Mouse (Mus musculus) T-helper 17 cell (primary cell): ENCODE results near the gene Fnd3c2.

Experiments used
- in situ Hi-C, 2 experiments: fragments of 300-600 bp; cut with MboI, MseI; formaldehyde crosslinking; loops; 1 replicate in 1 of 2; 2 replicates in 1 of 2; pipeline ENCODE4 v1.15.1; 2025; ENCODE audit warnings: high pct_unique_total_duplicates in 2 of 2

Fnd3c2 gene

DNA sequence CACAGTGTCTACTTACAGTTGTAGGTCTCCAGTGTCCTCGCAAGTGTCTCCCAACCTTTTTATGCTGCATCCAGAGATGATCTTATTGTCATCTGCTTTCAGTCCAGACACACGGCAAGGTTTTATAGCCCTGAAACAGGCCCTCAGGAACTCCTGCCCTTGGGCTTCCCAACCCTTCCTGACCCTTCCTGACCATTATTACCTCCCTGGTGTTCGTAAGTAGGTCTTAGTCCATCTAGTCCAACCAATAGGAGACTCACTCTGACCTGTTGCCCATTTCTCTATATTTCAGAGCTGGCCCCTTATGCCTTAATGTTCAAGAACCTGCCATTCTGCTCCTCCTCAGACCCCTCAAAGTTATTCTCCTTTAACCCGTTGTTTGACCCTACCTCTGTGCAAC lies at the start of gene Fnd3c2:
Fnd3c2 (minus strand) TSS at position 101 of the 400 bp plus-strand sequence.
- in situ Hi-C loops = no loop called here

DNA sequence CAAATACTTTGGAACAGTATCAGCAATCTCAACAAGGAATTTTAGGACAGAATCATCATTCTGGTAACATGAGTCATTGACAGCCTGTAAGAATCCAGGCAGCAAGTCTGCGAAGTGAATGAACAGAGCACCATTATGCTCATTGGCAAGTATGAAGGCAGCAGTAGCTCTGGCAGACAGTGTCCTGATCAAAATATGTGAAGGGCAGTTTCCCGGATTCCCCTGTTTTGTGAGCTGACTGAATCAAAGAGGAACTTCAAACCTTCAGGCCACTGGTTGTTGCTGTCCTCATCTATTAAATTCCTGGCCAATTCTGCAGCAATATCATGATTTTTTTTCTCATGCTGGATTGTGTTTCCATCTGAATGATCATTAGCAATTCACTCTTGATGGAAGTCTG lies 29.3 kb upstream of the Fnd3c2 start:
- in situ Hi-C loops = no loop called here

- in situ Hi-C loops = loop anchor here in 1 of 2 experiments (25.0 kb wide), 1 partner anchor 541 kb away; no protein-coding TSS in a partner anchor
These were observed 34.1 kb downstream of the Fnd3c2 start, which contains the start of gene Taf9b for GRCm38 (mm10) chrX:106221058-106221457. TSS of gene Taf9b (minus strand) at chrX:106221158.

DNA sequence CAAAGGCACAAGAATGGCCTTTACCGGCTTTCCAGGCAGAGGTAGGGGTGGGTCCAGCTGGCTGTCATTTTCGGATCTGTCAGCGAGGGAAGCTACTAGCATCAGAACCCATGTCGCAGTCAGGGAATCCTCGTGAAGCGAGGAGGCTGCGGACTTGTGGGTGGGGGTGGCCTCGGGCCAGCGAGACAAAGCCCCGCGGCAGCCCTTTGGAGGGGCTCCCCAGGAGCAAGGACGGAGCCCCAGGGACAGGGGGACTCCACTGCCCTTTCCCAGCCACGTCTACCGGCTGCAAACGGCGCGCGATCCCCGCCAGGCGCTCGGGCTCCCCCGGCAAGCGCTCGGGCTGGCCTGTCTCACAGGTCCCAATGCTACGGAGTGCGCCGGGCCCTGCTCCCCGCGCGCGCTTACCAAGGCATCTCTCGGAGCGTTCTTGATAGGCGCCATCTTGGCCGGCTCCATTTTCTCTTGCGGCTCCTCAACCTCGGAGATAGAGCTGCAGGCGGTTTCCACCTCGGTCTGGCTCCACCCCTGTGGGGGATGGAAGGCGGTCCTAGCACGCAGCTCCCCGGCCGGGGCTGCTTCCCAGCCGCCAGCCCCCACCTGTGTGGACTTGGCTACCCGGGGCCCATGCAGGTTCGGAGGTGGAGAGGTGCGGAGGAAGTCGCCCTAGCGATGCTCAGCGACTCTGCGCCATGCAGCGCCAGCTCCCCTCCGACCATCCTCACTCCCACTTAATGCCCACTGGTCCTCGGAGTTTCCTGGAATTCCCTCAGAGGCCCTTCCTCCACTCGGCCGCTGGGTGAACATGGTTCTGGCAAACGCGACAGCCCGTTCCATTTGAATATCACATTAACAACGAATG lies 35.8 kb downstream of the Fnd3c2 start:
- in situ Hi-C loops = loop anchor here in 1 of 2 experiments (25.0 kb wide), 1 partner anchor 543 kb away; no protein-coding TSS in a partner anchor

DNA sequence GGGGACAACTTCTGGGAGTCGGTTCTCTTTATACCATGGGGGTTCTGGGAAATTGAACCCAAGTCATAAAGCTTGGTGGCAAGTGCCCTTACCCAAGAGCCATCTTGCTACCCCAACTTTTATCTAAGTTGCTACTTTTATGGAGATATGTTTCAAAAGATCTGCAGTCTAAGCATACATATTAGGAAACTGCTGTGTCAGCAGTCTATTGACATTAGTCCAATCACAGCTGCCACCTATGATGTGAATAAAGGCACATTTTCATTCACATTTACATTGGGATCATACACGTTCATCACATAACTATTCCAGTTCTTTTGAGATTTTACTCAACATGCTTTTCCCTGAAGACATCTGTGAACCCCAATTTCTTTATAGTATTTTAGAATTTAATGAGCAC lies 46.1 kb downstream of the Fnd3c2 start:
- in situ Hi-C loops = loop anchor here in 1 of 2 experiments (25.0 kb wide), 1 partner anchor 553 kb away; no protein-coding TSS in a partner anchor

DNA sequence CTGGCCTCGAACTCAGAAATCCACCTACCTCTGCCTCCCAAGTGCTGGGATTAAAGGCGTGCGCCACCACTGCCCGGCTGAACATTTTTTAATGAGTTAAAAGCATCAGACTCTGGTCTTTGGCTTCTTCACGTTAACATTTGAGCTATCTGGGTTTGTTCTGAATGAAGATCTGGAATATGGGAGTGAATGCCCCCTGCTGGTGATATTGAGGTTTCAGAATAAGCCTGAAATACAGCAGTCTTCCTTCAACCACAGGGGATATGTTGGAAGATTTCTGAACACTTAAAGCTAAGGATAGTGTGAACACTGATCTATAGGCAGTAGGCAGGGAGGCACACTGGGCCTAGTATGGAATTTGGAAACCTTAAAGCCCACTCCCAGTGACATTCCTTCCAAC lies 56.3 kb downstream of the Fnd3c2 start:
- in situ Hi-C loops = loop anchor here in 1 of 2 experiments (10.0 to 25.0 kb wide), 2 partner anchors 1086 to 1087 kb away; partner anchors contain the start of gene Magee1

- in situ Hi-C loops = loop anchor here in 1 of 2 experiments (10.0 to 25.0 kb wide), 2 partner anchors 1085 to 1087 kb away; partner anchors contain the start of gene Magee1
These were observed 57.9 kb downstream of the Fnd3c2 start for GRCm38 (mm10) chrX:106197308-106197707.

GRCm38 (mm10) chrX:106194361-106194760 lies 60.8 kb downstream of the Fnd3c2 start:
- in situ Hi-C loops = loop anchor here in 1 of 2 experiments (10.0 to 25.0 kb wide), 2 partner anchors 1082 to 1090 kb away; partner anchors contain the start of gene Magee1

GRCm38 (mm10) chrX:106190091-106190490 lies 65.1 kb downstream of the Fnd3c2 start:
- in situ Hi-C loops = loop anchor here in 1 of 2 experiments (10.0 to 25.0 kb wide), 2 partner anchors 1078 to 1095 kb away; partner anchors contain the start of gene Magee1

- in situ Hi-C loops = loop anchor here in 1 of 2 experiments (25.0 kb wide), 1 partner anchor 1077 kb away; the partner anchor contains the start of gene Magee1
These were observed 65.8 kb downstream of the Fnd3c2 start for GRCm38 (mm10) chrX:106189356-106189755.

- in situ Hi-C loops = loop anchor here in 1 of 2 experiments (25.0 kb wide), 1 partner anchor 1075 kb away; the partner anchor contains the start of gene Magee1
These were observed 67.4 kb downstream of the Fnd3c2 start for GRCm38 (mm10) chrX:106187737-106188136.

GRCm38 (mm10) chrX:106186713-106187649 lies 68.2 kb downstream of the Fnd3c2 start, which contains the start of gene Pgk1:
TSS of gene Pgk1 (plus strand) at chrX:106187100.
- in situ Hi-C loops = loop anchor here in 1 of 2 experiments (25.0 kb wide), 1 partner anchor 1075 kb away; the partner anchor contains the start of gene Magee1

DNA sequence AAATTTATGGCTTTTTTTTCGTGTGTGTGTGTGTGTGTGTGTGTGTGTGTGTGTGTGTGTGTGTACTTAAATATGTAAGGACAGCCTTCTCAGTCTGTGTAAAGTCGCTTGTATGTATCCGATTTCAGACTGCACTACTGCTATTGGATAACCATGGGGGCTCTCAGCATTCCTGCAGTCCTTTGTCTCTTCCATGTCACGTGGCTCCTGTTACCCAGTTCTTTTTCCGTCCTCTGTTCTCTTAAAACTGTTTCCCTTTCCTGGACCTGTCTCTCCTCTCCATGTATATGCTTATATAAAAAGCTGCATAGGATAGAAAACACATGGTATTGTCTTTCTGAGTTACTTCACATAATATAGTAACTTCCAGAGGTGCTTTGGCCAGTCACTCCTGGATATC lies 69.5 kb downstream of the Fnd3c2 start:
- in situ Hi-C loops = loop anchor here in 1 of 2 experiments (25.0 kb wide), 1 partner anchor 1073 kb away; the partner anchor contains the start of gene Magee1
